Mouse (Mus musculus) heart, adult 2 months (tissue): ENCODE data around the gene Cfap54.

Source experiments
- CTCF ChIP-seq: fragments of 200-600 bp; IDR thresholded peaks from 2 replicates; pipeline ENCODE4 v1.8.1; 2022; ENCODE audit warnings: antibody characterized with exemption, mild to moderate bottlenecking, moderate library complexity
- POLR2A ChIP-seq: fragments of 200-500 bp; IDR thresholded peaks from 2 replicates; pipeline ENCODE4 v1.6.1; 2011; ENCODE audit warnings: mild to moderate bottlenecking, low read depth, low read length, control low read depth; ENCODE audit not compliant: insufficient read depth

- TF ChIP-seq CTCF (no peak), POLR2A (no peak)
Observed at GRCm38 (mm10) chr10:93041850-93042249, 39.6 kb downstream of the Cfap54 start.
